Mouse (Mus musculus): ENCODE results near the gene Prokr2. TPM values are rescaled to one million over a fixed set of nuclear protein-coding genes. Genes with fewer than 3 reads are reported as not detected.

The Prokr2 gene
- polyA plus RNA-seq, 2 experiments = 1.4 to 4.0 TPM

DNA sequence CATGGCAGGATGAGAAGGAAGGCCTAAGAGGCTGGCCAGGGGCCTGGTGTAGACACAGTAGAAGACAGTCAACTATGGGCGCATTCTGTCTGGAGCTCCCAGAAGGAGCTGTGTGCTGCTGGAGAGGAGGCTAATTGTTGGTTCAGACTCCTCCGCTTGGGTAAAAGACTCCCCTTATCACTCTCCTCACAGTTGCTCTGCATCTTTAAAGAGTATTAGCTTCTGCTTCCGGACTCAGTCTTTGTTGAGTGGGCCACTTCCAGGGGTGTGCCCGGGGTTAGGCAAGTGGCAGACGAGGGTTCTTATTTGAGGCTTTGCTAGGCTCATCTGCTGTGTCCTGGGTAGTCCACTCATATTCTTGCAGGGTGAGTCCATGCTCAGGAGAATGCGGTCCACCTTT lies 76.4 kb downstream of the Prokr2 start:
- no peak for DNase-seq (ENCODE audit: low spot score)
- no peak overlapping the region for H3K9ac ChIP-seq (ENCODE audit: low read depth, low read length, severe bottlenecking)
- 95% methylated on average over 6 of the region's 6 CpGs for WGBS
- H3K9me3 ChIP-seq (ENCODE audit: control insufficient read depth, low read length) = no peaks in the 10 kb centered on the region
- no peak overlapping the region for H3K27ac ChIP-seq (replicated peaks; ENCODE audit: low read depth, low read length)
- no peak for ATAC-seq (ENCODE audit: low FRiP score, low read depth)
- H3K4me1 ChIP-seq (ENCODE audit: control insufficient read depth, insufficient read depth, low read length) = no peaks in the 10 kb centered on the region
- H3K4me3 ChIP-seq (replicated peaks; ENCODE audit: low read length) = no peak overlapping the region
- no peak for TF ChIP-seq POLR2A (IDR thresholded peaks at IDR 0.05; ENCODE audit: borderline replicate concordance, extremely low read depth, insufficient read depth, insufficient read length)
- no peaks in the 10 kb centered on the region for H3K27me3 ChIP-seq (ENCODE audit: control insufficient read depth, insufficient read depth, low read length)
- peaks cover 43% of the 10 kb centered on the region for H3K36me3 ChIP-seq (ENCODE audit: control insufficient read depth, insufficient read depth, low read length)
- H3K4me2 ChIP-seq (replicated peaks; ENCODE audit: low read depth, low read length, severe bottlenecking) = no peak overlapping the region

DNA sequence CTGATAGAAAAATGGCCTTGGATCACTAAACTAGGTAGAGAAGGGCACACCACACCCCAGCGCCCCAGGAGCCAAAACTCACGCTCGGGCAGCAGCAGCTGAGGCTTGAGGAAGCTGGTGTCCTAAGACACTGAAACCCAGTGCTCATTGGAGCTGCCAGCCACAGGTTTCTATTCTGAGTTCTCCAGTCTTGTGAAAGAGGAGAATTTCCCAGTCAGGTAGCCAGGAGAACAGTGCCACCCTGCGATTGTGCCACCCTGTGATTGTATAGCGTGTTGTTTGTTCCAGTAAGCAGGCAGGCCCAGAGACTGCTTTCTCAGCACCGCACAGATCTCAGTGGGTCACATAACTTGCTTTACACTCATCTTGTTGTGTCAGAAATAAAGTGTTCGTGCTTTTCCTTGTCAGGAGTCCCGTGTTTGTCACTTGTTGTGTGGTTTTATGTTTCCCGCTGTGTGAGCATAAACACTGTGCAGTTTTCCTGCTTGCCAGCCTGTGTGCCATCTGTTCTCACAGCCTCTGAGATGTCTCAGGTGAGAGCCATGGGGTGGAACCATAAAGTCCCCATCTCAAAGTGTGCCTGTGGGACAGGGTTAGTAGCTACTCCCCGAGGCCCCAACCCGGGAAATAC lies 77.9 kb downstream of the Prokr2 start:
- H3K9me3 ChIP-seq (ENCODE audit: control insufficient read depth, low read length) = no peaks in the 10 kb centered on the region
- DNase-seq (ENCODE audit: low spot score) (no peak), ATAC-seq (ENCODE audit: low FRiP score, low read depth) (no peak)
- no peak overlapping the region for H3K9ac ChIP-seq (ENCODE audit: low read depth, low read length, severe bottlenecking)
- 91% methylated on average over 11 of the region's 11 CpGs for WGBS
- H3K4me2 ChIP-seq (replicated peaks; ENCODE audit: low read depth, low read length, severe bottlenecking) = no peak overlapping the region
- H3K4me3 ChIP-seq (replicated peaks; ENCODE audit: low read length) = no peak overlapping the region
- H3K36me3 ChIP-seq (ENCODE audit: control insufficient read depth, insufficient read depth, low read length) = peaks cover 56% of the 10 kb centered on the region
- no peaks in the 10 kb centered on the region for H3K27me3 ChIP-seq (ENCODE audit: control insufficient read depth, insufficient read depth, low read length)
- no peak overlapping the region for H3K27ac ChIP-seq (replicated peaks; ENCODE audit: low read depth, low read length)
- TF ChIP-seq POLR2A (IDR thresholded peaks at IDR 0.05; ENCODE audit: borderline replicate concordance, extremely low read depth, insufficient read depth, insufficient read length) = no peak
- H3K4me1 ChIP-seq (ENCODE audit: control insufficient read depth, insufficient read depth, low read length) = no peaks in the 10 kb centered on the region

DNA sequence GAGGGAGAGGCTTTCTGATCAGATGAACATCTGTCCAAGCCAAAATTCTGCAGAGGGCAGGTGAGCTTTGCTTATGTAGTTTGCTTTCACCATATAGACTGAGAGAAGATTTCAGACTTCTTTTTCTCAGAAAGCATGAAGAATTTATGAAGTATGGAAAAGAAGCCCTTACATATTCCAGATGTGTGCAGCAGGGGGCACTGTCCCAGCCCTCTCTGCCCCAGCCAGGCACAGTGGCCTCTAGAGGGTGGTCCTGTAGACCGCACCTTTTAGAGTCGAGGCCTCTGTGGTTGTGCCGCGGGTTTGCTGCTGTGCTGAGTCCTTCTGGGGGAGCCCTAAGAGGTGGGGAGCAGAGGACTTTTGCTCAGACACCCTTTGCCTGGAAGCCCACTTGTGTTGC lies 79.3 kb downstream of the Prokr2 start:
- Histone ChIP-seq H3K9me3 (ENCODE audit: control insufficient read depth, low read length) (no peaks in the 10 kb centered on the region), H3K27me3 (ENCODE audit: control insufficient read depth, insufficient read depth, low read length) (no peaks in the 10 kb centered on the region), H3K27ac (replicated peaks; ENCODE audit: low read depth, low read length) (no peak overlapping the region), H3K4me3 (replicated peaks; ENCODE audit: low read length) (no peak overlapping the region), H3K4me1 (ENCODE audit: control insufficient read depth, insufficient read depth, low read length) (no peaks in the 10 kb centered on the region), H3K36me3 (ENCODE audit: control insufficient read depth, insufficient read depth, low read length) (peaks cover 70% of the 10 kb centered on the region), H3K4me2 (replicated peaks; ENCODE audit: low read depth, low read length, severe bottlenecking) (no peak overlapping the region), H3K9ac (ENCODE audit: low read depth, low read length, severe bottlenecking) (no peak overlapping the region)
- TF ChIP-seq POLR2A (IDR thresholded peaks at IDR 0.05; ENCODE audit: borderline replicate concordance, extremely low read depth, insufficient read depth, insufficient read length) = no peak
- 58% methylated on average over 4 of the region's 4 CpGs for WGBS
- DNase-seq (ENCODE audit: low spot score) (no peak), ATAC-seq (ENCODE audit: low FRiP score, low read depth) (no peak)

DNA sequence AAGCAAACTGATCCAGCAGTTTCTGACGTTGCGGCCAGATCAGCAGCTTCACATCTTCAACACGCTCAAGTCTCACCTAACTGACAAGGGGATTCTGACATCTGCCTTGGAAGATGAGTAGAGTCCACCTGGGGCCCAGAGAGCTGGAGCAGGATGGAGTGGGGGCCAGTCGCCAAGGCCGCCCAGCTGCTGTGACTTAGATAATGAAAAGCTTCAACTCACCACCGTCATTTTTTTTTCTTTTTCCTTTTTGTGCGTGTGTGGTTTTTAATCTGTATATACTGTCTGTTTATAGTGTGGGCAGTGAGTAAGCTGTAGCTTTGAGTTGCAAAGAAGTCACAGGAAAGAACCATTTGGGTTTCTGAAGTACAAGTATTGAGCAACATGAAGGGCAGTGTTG lies 80.1 kb downstream of the Prokr2 start:
- no peak for TF ChIP-seq POLR2A (IDR thresholded peaks at IDR 0.05; ENCODE audit: borderline replicate concordance, extremely low read depth, insufficient read depth, insufficient read length)
- no peak overlapping the region for H3K4me2 ChIP-seq (replicated peaks; ENCODE audit: low read depth, low read length, severe bottlenecking)
- H3K4me1 ChIP-seq (ENCODE audit: control insufficient read depth, insufficient read depth, low read length) = no peaks in the 10 kb centered on the region
- no peak overlapping the region for H3K9ac ChIP-seq (ENCODE audit: low read depth, low read length, severe bottlenecking)
- H3K36me3 ChIP-seq (ENCODE audit: control insufficient read depth, insufficient read depth, low read length) = peaks cover 76% of the 10 kb centered on the region
- WGBS = 88% methylated on average over 7 of the region's 7 CpGs
- no peak overlapping the region for H3K27ac ChIP-seq (replicated peaks; ENCODE audit: low read depth, low read length)
- H3K4me3 ChIP-seq (replicated peaks; ENCODE audit: low read length) = no peak overlapping the region
- H3K27me3 ChIP-seq (ENCODE audit: control insufficient read depth, insufficient read depth, low read length) = no peaks in the 10 kb centered on the region
- ATAC-seq (ENCODE audit: low FRiP score, low read depth) (no peak), DNase-seq (ENCODE audit: low spot score) (no peak)
- no peaks in the 10 kb centered on the region for H3K9me3 ChIP-seq (ENCODE audit: control insufficient read depth, low read length)

DNA sequence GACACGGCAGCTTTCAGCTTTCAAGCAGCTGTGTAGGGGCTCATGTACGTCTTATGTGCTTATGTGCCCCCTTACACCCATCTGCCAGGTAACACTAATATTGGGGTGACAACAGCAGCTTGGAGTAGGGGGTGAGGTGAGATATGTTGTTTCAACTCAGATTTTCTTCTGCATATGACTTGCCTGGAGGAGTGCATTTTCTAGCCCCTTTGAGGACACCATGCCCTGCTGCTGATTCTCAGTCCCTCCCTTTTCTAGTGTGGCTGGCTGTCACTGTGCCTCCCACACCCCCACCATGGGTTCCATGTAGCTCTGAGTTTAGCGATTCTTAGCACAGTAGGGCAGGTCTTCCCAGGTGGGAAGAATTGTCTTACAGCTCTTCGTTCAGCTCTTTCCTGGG lies 83.8 kb downstream of the Prokr2 start:
- TF ChIP-seq POLR2A (IDR thresholded peaks at IDR 0.05; ENCODE audit: borderline replicate concordance, extremely low read depth, insufficient read depth, insufficient read length) = no peak
- no peak overlapping the region for H3K4me2 ChIP-seq (replicated peaks; ENCODE audit: low read depth, low read length, severe bottlenecking)
- H3K9ac ChIP-seq (ENCODE audit: low read depth, low read length, severe bottlenecking) = no peak overlapping the region
- 95% methylated on average over 4 of the region's 4 CpGs for WGBS
- peaks cover 73% of the 10 kb centered on the region for H3K36me3 ChIP-seq (ENCODE audit: control insufficient read depth, insufficient read depth, low read length)
- no peak overlapping the region for H3K4me3 ChIP-seq (replicated peaks; ENCODE audit: low read length)
- no peaks in the 10 kb centered on the region for H3K27me3 ChIP-seq (ENCODE audit: control insufficient read depth, insufficient read depth, low read length)
- DNase-seq (ENCODE audit: low spot score) = no peak
- no peak overlapping the region for H3K27ac ChIP-seq (replicated peaks; ENCODE audit: low read depth, low read length)
- no peak for ATAC-seq (ENCODE audit: low FRiP score, low read depth)
- H3K4me1 ChIP-seq (ENCODE audit: control insufficient read depth, insufficient read depth, low read length) = no peaks in the 10 kb centered on the region
- no peaks in the 10 kb centered on the region for H3K9me3 ChIP-seq (ENCODE audit: control insufficient read depth, low read length)

DNA sequence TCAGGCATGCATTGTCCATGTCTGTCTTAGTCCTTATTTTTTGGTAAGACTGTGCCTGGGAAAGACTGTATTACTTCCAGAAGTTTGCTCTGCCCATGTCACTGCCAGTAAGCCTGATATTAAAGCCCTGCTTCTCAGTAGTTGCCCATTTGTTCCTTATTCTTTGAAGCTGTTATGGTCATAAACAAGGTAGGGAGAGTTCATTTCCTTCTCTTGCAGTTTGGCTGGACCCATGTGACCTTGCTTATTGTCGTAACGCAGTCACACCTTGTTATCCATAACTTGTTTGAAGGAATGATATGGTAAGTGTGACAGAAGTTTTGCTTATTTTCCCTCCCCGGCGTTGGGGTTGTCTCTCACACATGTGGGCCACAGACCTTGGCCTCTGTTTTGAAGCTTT lies 87.0 kb downstream of the Prokr2 start:
- Histone ChIP-seq H3K27ac (replicated peaks; ENCODE audit: low read depth, low read length) (no peak overlapping the region), H3K4me1 (ENCODE audit: control insufficient read depth, insufficient read depth, low read length) (no peaks in the 10 kb centered on the region), H3K27me3 (ENCODE audit: control insufficient read depth, insufficient read depth, low read length) (no peaks in the 10 kb centered on the region), H3K4me2 (replicated peaks; ENCODE audit: low read depth, low read length, severe bottlenecking) (no peak overlapping the region), H3K9me3 (ENCODE audit: control insufficient read depth, low read length) (no peaks in the 10 kb centered on the region), H3K4me3 (replicated peaks; ENCODE audit: low read length) (no peak overlapping the region), H3K9ac (ENCODE audit: low read depth, low read length, severe bottlenecking) (no peak overlapping the region), H3K36me3 (ENCODE audit: control insufficient read depth, insufficient read depth, low read length) (peaks cover 74% of the 10 kb centered on the region)
- 79% methylated on average over 4 of the region's 4 CpGs for WGBS
- no peak for DNase-seq (ENCODE audit: low spot score)
- TF ChIP-seq POLR2A (IDR thresholded peaks at IDR 0.05; ENCODE audit: borderline replicate concordance, extremely low read depth, insufficient read depth, insufficient read length) = no peak
- no peak for ATAC-seq (ENCODE audit: low FRiP score, low read depth)

Measured in limb, embryonic 14.5 days (tissue).